Mouse (Mus musculus) kidney, postnatal 0 days (tissue): ENCODE measurements around the gene Gm11549. TPM values are rescaled to one million over a fixed set of nuclear protein-coding genes. Genes with fewer than 3 reads are reported as not detected.
A peak's percentile ranks its signal among the peaks of the same experiment; 100 is the strongest.

Experiments used
- ATAC-seq: fragments of 200-750 bp; cut with Nextera tagmentation; replicated peaks from 2 replicates; pipeline ENCODE4 v1.8.0; 2017; ENCODE audit warnings: low read depth, moderate number of reproducible peaks, moderate TSS enrichment, moderate library complexity; ENCODE audit not compliant: low FRiP score
- DNase-seq: peaks from one replicate; pipeline ENCODE4 v3.0.0-alpha.2; 2016; ENCODE audit warnings: low spot score
- H3K27ac ChIP-seq: fragments of 300-500 bp; sonication (generic); 2 replicates; pipeline ENCODE4 v1.5.1; 2014; ENCODE audit warnings: mild to moderate bottlenecking
- H3K27me3 ChIP-seq: fragments of 300-500 bp; sonication (generic); 2 replicates; pipeline ENCODE4 v1.6.1; 2014; ENCODE audit warnings: low read length, mixed read lengths; ENCODE audit not compliant: insufficient read depth
- H3K36me3 ChIP-seq: fragments of 300-500 bp; sonication (generic); 2 replicates; pipeline ENCODE4 v1.6.1; 2014; ENCODE audit warnings: low read length, mixed read lengths; ENCODE audit not compliant: insufficient read depth
- H3K4me1 ChIP-seq: fragments of 300-500 bp; sonication (generic); replicated peaks from 2 replicates; pipeline ENCODE4 v1.6.1; 2014; ENCODE audit warnings: antibody characterized with exemption, low read length, mixed read lengths; ENCODE audit not compliant: insufficient read depth
- H3K4me2 ChIP-seq: fragments of 300-500 bp; sonication (generic); 2 replicates; pipeline ENCODE4 v1.6.1; 2014; ENCODE audit warnings: mild to moderate bottlenecking, low read length, moderate library complexity, mixed read lengths
- H3K4me3 ChIP-seq: fragments of 300-500 bp; sonication (generic); replicated peaks from 2 replicates; pipeline ENCODE4 v1.5.1; 2014; ENCODE audit warnings: low read depth, low read length
- H3K9ac ChIP-seq: fragments of 300-500 bp; sonication (generic); 2 replicates; pipeline ENCODE4 v1.6.1; 2014; ENCODE audit warnings: low read depth, low read length
- H3K9me3 ChIP-seq: fragments of 300-500 bp; sonication (generic); replicated peaks from 2 replicates; pipeline ENCODE4 v1.6.1; 2016; ENCODE audit warnings: low read length, inconsistent platforms, mixed read lengths
- CTCF ChIP-seq: IDR thresholded peaks from 2 replicates; pipeline ENCODE4 v1.5.1; 2016; ENCODE audit warnings: antibody characterized with exemption, low read depth, mild to moderate bottlenecking, moderate library complexity
- WGBS: fragments of 180-500 bp; shearing (Covaris S2); extraction: QIAGEN DNeasy Blood & Tissue Kit; methylation state at CpG from one replicate; pipeline ENCODE4 v1.1.7; 2014; 5-methylcytosine and 5-hydroxymethylcytosine counted together
- polyA plus RNA-seq: library from polyadenylated mRNA; unstranded; fragments of >200 nt; fragmentation: Nextera tagmentation; extraction: Ambion mirVana; gene quantifications from 2 replicates; pipeline ENCODE4 v1.2.1, GENCODE M21; 2015

The Gm11549 gene
- polyA plus RNA-seq, 1 experiment from 2014 or later = not detected

- Histone ChIP-seq H3K9ac (peak overlapping the region; percentile 79), H3K4me2 (peak overlapping the region; percentile 71), H3K9me3 (no peaks in the 10 kb centered on the region), H3K27ac (no peak overlapping the region), H3K27me3 (no peaks in the 10 kb centered on the region), H3K4me1 (peaks cover 6% of the 10 kb centered on the region; the same call in 1 of the 2 replicates), H3K36me3 (0 out of 2 replicates have a peak, but pooled peaks cover 6% of the 10 kb centered on the region), H3K4me3 (peak overlapping the region; percentile 84)
- TF ChIP-seq CTCF = no peak
- ATAC-seq (0 out of 2 replicates have a peak, but pooled peaks have one; percentile 6), DNase-seq (no peak)
- 14% methylated on average over 12 of the region's 12 CpGs for WGBS
These were observed 30.3 kb upstream of the Gm11549 start for GRCm38 (mm10) chr3:36551851-36552384.

GRCm38 (mm10) chr3:36551343-36551742 is 29.7 kb upstream of the Gm11549 start:
- no peak for TF ChIP-seq CTCF
- Histone ChIP-seq H3K9me3 (no peaks in the 10 kb centered on the region), H3K27me3 (no peaks in the 10 kb centered on the region), H3K4me3 (no peak overlapping the region), H3K36me3 (0 out of 2 replicates have a peak, but pooled peaks cover 6% of the 10 kb centered on the region), H3K9ac (0 out of 2 replicates have a peak overlapping the region, but pooled peaks have one; percentile 18), H3K4me2 (peak overlapping the region; percentile 71), H3K27ac (no peak overlapping the region), H3K4me1 (peaks cover 6% of the 10 kb centered on the region; the same call in 1 of the 2 replicates)
- 17% methylated on average over 9 of the region's 9 CpGs for WGBS
- DNase-seq = peak; percentile 60
- no peak for ATAC-seq

GRCm38 (mm10) chr3:36544961-36545360 is 23.3 kb upstream of the Gm11549 start:
- Histone ChIP-seq H3K4me2 (no peak overlapping the region), H3K9ac (no peak overlapping the region), H3K4me3 (no peak overlapping the region), H3K27ac (no peak overlapping the region), H3K36me3 (no peaks in the 10 kb centered on the region), H3K27me3 (no peaks in the 10 kb centered on the region), H3K9me3 (no peaks in the 10 kb centered on the region), H3K4me1 (no peaks in the 10 kb centered on the region)
- DNase-seq (no peak), ATAC-seq (no peak)
- TF ChIP-seq CTCF = no peak
- WGBS = 79% methylated on average over 3 of the region's 3 CpGs

- DNase-seq = no peak
- Histone ChIP-seq H3K4me2 (no peak overlapping the region), H3K9me3 (no peaks in the 10 kb centered on the region), H3K4me1 (no peaks in the 10 kb centered on the region), H3K4me3 (no peak overlapping the region), H3K27me3 (no peaks in the 10 kb centered on the region), H3K36me3 (no peaks in the 10 kb centered on the region), H3K9ac (no peak overlapping the region), H3K27ac (no peak overlapping the region)
- ATAC-seq = no peak
- no peak for TF ChIP-seq CTCF
- 92% methylated on average over 2 of the region's 2 CpGs for WGBS
These were observed 19.8 kb upstream of the Gm11549 start for GRCm38 (mm10) chr3:36541399-36541798.

GRCm38 (mm10) chr3:36540756-36541155 is 19.1 kb upstream of the Gm11549 start:
- H3K4me2 ChIP-seq = no peak overlapping the region
- H3K4me1 ChIP-seq = no peaks in the 10 kb centered on the region
- no peak overlapping the region for H3K4me3 ChIP-seq
- no peak overlapping the region for H3K9ac ChIP-seq
- DNase-seq (no peak), ATAC-seq (no peak)
- H3K27me3 ChIP-seq = no peaks in the 10 kb centered on the region
- no peaks in the 10 kb centered on the region for H3K36me3 ChIP-seq
- 55% methylated on average over 2 of the region's 2 CpGs for WGBS
- no peak overlapping the region for H3K27ac ChIP-seq
- H3K9me3 ChIP-seq = no peaks in the 10 kb centered on the region
- no peak for TF ChIP-seq CTCF

GRCm38 (mm10) chr3:36537701-36538470 is 16.3 kb upstream of the Gm11549 start:
- H3K27ac ChIP-seq = no peak overlapping the region
- no peak overlapping the region for H3K9ac ChIP-seq
- no peak overlapping the region for H3K4me2 ChIP-seq
- ATAC-seq (no peak), DNase-seq (no peak)
- H3K36me3 ChIP-seq = no peaks in the 10 kb centered on the region
- H3K9me3 ChIP-seq = no peaks in the 10 kb centered on the region
- no peaks in the 10 kb centered on the region for H3K4me1 ChIP-seq
- TF ChIP-seq CTCF = no peak
- no peaks in the 10 kb centered on the region for H3K27me3 ChIP-seq
- 76% methylated on average over 4 of the region's 4 CpGs for WGBS
- H3K4me3 ChIP-seq = no peak overlapping the region
